Mouse (Mus musculus): ENCODE measurements around the gene Birc5. TPM values are rescaled to one million over a fixed set of nuclear protein-coding genes. Genes with fewer than 3 reads are reported as not detected.

The Birc5 gene
- polyA plus RNA-seq, 1 experiment from 2014 or later: 480 TPM

- no peak for DNase-seq (ENCODE audit: low spot score)
Measured at GRCm38 (mm10) chr11:117880977-117881358, 31.9 kb downstream of the Birc5 start.

- DNase-seq (ENCODE audit: low spot score): no peak
Measured at GRCm38 (mm10) chr11:117881787-117882186, 32.7 kb downstream of the Birc5 start.

GRCm38 (mm10) chr11:117882208-117882607 is 33.2 kb downstream of the Birc5 start:
- no peak for DNase-seq (ENCODE audit: low spot score)

- DNase-seq (ENCODE audit: low spot score): no peak
Measured at GRCm38 (mm10) chr11:117886000-117886399, 36.9 kb downstream of the Birc5 start.

GRCm38 (mm10) chr11:117888168-117888852 is 39.3 kb downstream of the Birc5 start:
- no peak for DNase-seq (ENCODE audit: low spot score)

GRCm38 (mm10) chr11:117888853-117889822 is 40.1 kb downstream of the Birc5 start:
- no peak for DNase-seq (ENCODE audit: low spot score)

GRCm38 (mm10) chr11:117889887-117890340 is 40.9 kb downstream of the Birc5 start:
- no peak for DNase-seq (ENCODE audit: low spot score)

- no peak for DNase-seq (ENCODE audit: low spot score)
Measured at GRCm38 (mm10) chr11:117890519-117891282, 41.6 kb downstream of the Birc5 start.

GRCm38 (mm10) chr11:117891581-117892175 is 42.6 kb downstream of the Birc5 start:
- DNase-seq (ENCODE audit: low spot score): peak; percentile 75

GRCm38 (mm10) chr11:117892199-117892598 is 43.1 kb downstream of the Birc5 start:
- DNase-seq (ENCODE audit: low spot score): peak; percentile 80

- DNase-seq (ENCODE audit: low spot score): no peak
Measured at GRCm38 (mm10) chr11:117894676-117895075, 45.6 kb downstream of the Birc5 start.

GRCm38 (mm10) chr11:117896533-117896932 is 47.5 kb downstream of the Birc5 start:
- DNase-seq (ENCODE audit: low spot score): no peak

GRCm38 (mm10) chr11:117902282-117902681 is 53.2 kb downstream of the Birc5 start:
- DNase-seq (ENCODE audit: low spot score): peak; percentile 81

GRCm38 (mm10) chr11:117904442-117904841 is 55.4 kb downstream of the Birc5 start:
- no peak for DNase-seq (ENCODE audit: low spot score)

Other genes starting within 250 kb of the Birc5 start
- 13.2 and 18.7 TPM in 2 replicates for gene Tnrc6c, start 195.0 kb upstream of the Birc5 start, polyA plus RNA-seq (2015; fragmentation: Nextera tagmentation; extraction: Ambion mirVana)
- 37.5 and 41.1 TPM in 2 replicates for gene Tmc8, start 67.2 kb upstream of the Birc5 start, polyA plus RNA-seq (2015; fragmentation: Nextera tagmentation; extraction: Ambion mirVana)
- gene Tmc6, start 67.1 kb upstream of the Birc5 start, polyA plus RNA-seq (2015; fragmentation: Nextera tagmentation; extraction: Ambion mirVana): 46.7 and 58.9 TPM in 2 replicates
- gene 6030468B19Rik, start 51.6 kb upstream of the Birc5 start, polyA plus RNA-seq (2015; fragmentation: Nextera tagmentation; extraction: Ambion mirVana): 0.21 and 0.55 TPM in 2 replicates
- 0.13 and 0.48 TPM in 2 replicates for gene Gm20708, start 39.6 kb upstream of the Birc5 start, polyA plus RNA-seq (2015; fragmentation: Nextera tagmentation; extraction: Ambion mirVana)
- 100.0 and 116 TPM in 2 replicates for gene Syngr2, start 39.6 kb upstream of the Birc5 start, polyA plus RNA-seq (2015; fragmentation: Nextera tagmentation; extraction: Ambion mirVana)
- 6.5 and 6.9 TPM in 2 replicates for gene Afmid, start 23.3 kb upstream of the Birc5 start, polyA plus RNA-seq (2015; fragmentation: Nextera tagmentation; extraction: Ambion mirVana)
- gene Tk1, start 23.2 kb upstream of the Birc5 start, polyA plus RNA-seq (2015; fragmentation: Nextera tagmentation; extraction: Ambion mirVana): 119 and 133 TPM in 2 replicates
- not detected in 2 replicates for gene Tmem235, start 11.5 kb downstream of the Birc5 start, polyA plus RNA-seq (2015; fragmentation: Nextera tagmentation; extraction: Ambion mirVana)
- gene Tha1, start 24.2 kb downstream of the Birc5 start, polyA plus RNA-seq (2015; fragmentation: Nextera tagmentation; extraction: Ambion mirVana): 9.0 and 9.4 TPM in 2 replicates
- 25.8 and 26.7 TPM in 2 replicates for gene Socs3, start 120.8 kb downstream of the Birc5 start, polyA plus RNA-seq (2015; fragmentation: Nextera tagmentation; extraction: Ambion mirVana)
- gene Pgs1, start 137.0 kb downstream of the Birc5 start, polyA plus RNA-seq (2015; fragmentation: Nextera tagmentation; extraction: Ambion mirVana): 54.8 and 55.6 TPM in 2 replicates